Mouse (Mus musculus): ENCODE measurements around the gene Mtcl1. TPM values are rescaled to one million over a fixed set of nuclear protein-coding genes. Genes with fewer than 3 reads are reported as not detected.

Gene Mtcl1
- polyA plus RNA-seq, 1 experiment from 2014 or later = 11.7 TPM

- 63% methylated on average over 9 of the region's 9 CpGs for WGBS
- H3K27ac ChIP-seq (ENCODE audit: low read depth) = no peak overlapping the region
- DNase-seq (ENCODE audit: low spot score) = no peak
Observed at GRCm38 (mm10) chr17:66357171-66358025, 92.2 kb downstream of the Mtcl1 start.

DNA sequence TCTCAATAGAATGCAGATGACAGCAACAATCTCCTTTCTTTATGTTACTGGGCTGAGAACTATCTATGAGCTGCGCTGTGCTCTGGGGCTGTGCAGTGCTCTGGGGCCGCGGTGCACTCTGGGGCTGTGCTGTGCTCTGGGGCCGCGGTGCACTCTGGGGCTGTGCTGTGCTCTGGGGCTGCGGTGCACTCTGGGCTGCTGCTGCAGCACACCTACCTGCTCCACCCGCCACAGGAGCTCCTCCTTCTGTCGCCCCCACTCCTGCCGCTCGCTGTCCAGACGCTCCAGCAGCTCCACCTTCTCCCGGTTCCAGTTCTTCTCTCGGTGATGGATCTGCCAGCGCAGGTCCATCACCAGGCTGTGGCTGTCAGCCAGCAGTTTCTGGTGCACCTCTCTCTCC, 95.6 kb downstream of the Mtcl1 start:
- Histone ChIP-seq H3K9ac (ENCODE audit: low read length) (no peak overlapping the region), H3K4me2 (ENCODE audit: low read length) (no peak overlapping the region), H3K27ac (ENCODE audit: low read depth) (peak overlapping the region; percentile 3; the same call in 1 of the 2 replicates), H3K36me3 (ENCODE audit: control insufficient read depth, insufficient read depth, low read length) (no peaks in the 10 kb centered on the region), H3K9me3 (ENCODE audit: control insufficient read depth, low read length) (no peaks in the 10 kb centered on the region), H3K4me3 (ENCODE audit: low read depth, low read length) (no peak overlapping the region), H3K4me1 (replicated peaks; ENCODE audit: control insufficient read depth, insufficient read depth, low read length) (peaks cover 9% of the 10 kb centered on the region), H3K27me3 (replicated peaks; ENCODE audit: control insufficient read depth, insufficient read depth, low read length) (no peaks in the 10 kb centered on the region)
- peak; percentile 75 for ATAC-seq (replicated peaks; ENCODE audit: low FRiP score, low TSS enrichment, low read depth)
- 54% methylated on average over 14 of the region's 14 CpGs for WGBS
- no peak for DNase-seq (ENCODE audit: low spot score)

More at GRCm38 (mm10) chr17:66357171-66358025, 92.2 kb downstream of the Mtcl1 start:
- no peak overlapping the region for H3K4me2 ChIP-seq (ENCODE audit: low read length)
- H3K27me3 ChIP-seq (replicated peaks; ENCODE audit: control insufficient read depth, insufficient read depth, low read length) = no peaks in the 10 kb centered on the region
- H3K36me3 ChIP-seq (ENCODE audit: control insufficient read depth, insufficient read depth, low read length) = peaks cover 3% of the 10 kb centered on the region; the same call in 1 of the 2 replicates
- H3K4me1 ChIP-seq (replicated peaks; ENCODE audit: control insufficient read depth, insufficient read depth, low read length) = peaks cover 3% of the 10 kb centered on the region
- no peaks in the 10 kb centered on the region for H3K9me3 ChIP-seq (ENCODE audit: control insufficient read depth, low read length)
- H3K4me3 ChIP-seq (ENCODE audit: low read depth, low read length) = no peak overlapping the region
- no peak for ATAC-seq (replicated peaks; ENCODE audit: low FRiP score, low TSS enrichment, low read depth)
- H3K9ac ChIP-seq (ENCODE audit: low read length) = no peak overlapping the region

- 33% methylated on average over 20 of the region's 20 CpGs for WGBS
- H3K4me2 ChIP-seq (ENCODE audit: low read length) = peak overlapping the region; percentile 18; the same call in 1 of the 2 replicates
Observed at GRCm38 (mm10) chr17:66352847-66353643, 96.5 kb downstream of the Mtcl1 start.

DNA sequence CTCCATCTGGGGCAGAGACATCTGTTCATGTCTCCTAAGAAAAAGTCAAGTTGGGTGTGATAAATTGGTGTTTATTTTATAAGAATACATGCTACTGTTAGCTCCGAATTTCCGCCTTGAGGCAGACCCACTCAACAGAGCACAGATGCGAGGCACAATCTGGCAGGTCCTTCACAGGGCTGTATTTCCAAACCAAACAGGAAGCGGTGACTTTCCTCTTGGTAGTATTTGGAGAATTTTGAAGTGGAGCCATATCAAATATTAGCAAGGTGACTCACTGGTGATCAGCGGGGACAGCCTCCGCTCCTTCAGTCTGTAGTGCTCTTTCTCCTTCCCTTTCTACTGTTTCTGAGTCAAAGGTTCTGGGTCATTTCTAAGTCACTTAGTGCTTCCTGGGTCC, 97.3 kb downstream of the Mtcl1 start:
- H3K36me3 ChIP-seq (ENCODE audit: control insufficient read depth, insufficient read depth, low read length) = peaks cover 7% of the 10 kb centered on the region; the same call in 1 of the 2 replicates
- H3K9me3 ChIP-seq (ENCODE audit: control insufficient read depth, low read length) = no peaks in the 10 kb centered on the region
- DNase-seq (ENCODE audit: low spot score) (no peak), ATAC-seq (replicated peaks; ENCODE audit: low FRiP score, low TSS enrichment, low read depth) (no peak)
- no peak overlapping the region for H3K4me3 ChIP-seq (ENCODE audit: low read depth, low read length)
- H3K4me1 ChIP-seq (replicated peaks; ENCODE audit: control insufficient read depth, insufficient read depth, low read length) = peaks cover 9% of the 10 kb centered on the region
- WGBS = 49% methylated on average over 6 of the region's 6 CpGs
- H3K27me3 ChIP-seq (replicated peaks; ENCODE audit: control insufficient read depth, insufficient read depth, low read length) = no peaks in the 10 kb centered on the region
- H3K4me2 ChIP-seq (ENCODE audit: low read length) = 0 out of 2 replicates have a peak overlapping the region, but pooled peaks have one; percentile 18
- no peak overlapping the region for H3K9ac ChIP-seq (ENCODE audit: low read length)
- peak overlapping the region; percentile 43; the same call in 1 of the 2 replicates for H3K27ac ChIP-seq (ENCODE audit: low read depth)

More at GRCm38 (mm10) chr17:66352847-66353643, 96.5 kb downstream of the Mtcl1 start:
- no peaks in the 10 kb centered on the region for H3K27me3 ChIP-seq (replicated peaks; ENCODE audit: control insufficient read depth, insufficient read depth, low read length)
- no peak overlapping the region for H3K4me3 ChIP-seq (ENCODE audit: low read depth, low read length)
- peak overlapping the region; percentile 43; the same call in 1 of the 2 replicates for H3K27ac ChIP-seq (ENCODE audit: low read depth)
- H3K9ac ChIP-seq (ENCODE audit: low read length) = no peak overlapping the region
- ATAC-seq (replicated peaks; ENCODE audit: low FRiP score, low TSS enrichment, low read depth) = peak; percentile 38
- H3K36me3 ChIP-seq (ENCODE audit: control insufficient read depth, insufficient read depth, low read length) = 0 out of 2 replicates have a peak, but pooled peaks cover 1% of the 10 kb centered on the region
- DNase-seq (ENCODE audit: low spot score) = no peak
- H3K4me1 ChIP-seq (replicated peaks; ENCODE audit: control insufficient read depth, insufficient read depth, low read length) = peaks cover 9% of the 10 kb centered on the region
- no peaks in the 10 kb centered on the region for H3K9me3 ChIP-seq (ENCODE audit: control insufficient read depth, low read length)

- H3K36me3 ChIP-seq (ENCODE audit: control insufficient read depth, insufficient read depth, low read length) = peaks cover 19% of the 10 kb centered on the region
- peaks cover 9% of the 10 kb centered on the region for H3K4me1 ChIP-seq (replicated peaks; ENCODE audit: control insufficient read depth, insufficient read depth, low read length)
- DNase-seq (ENCODE audit: low spot score) (no peak), ATAC-seq (replicated peaks; ENCODE audit: low FRiP score, low TSS enrichment, low read depth) (no peak)
- WGBS = 91% methylated on average over 11 of the region's 11 CpGs
- no peak overlapping the region for H3K9ac ChIP-seq (ENCODE audit: low read length)
- H3K27me3 ChIP-seq (replicated peaks; ENCODE audit: control insufficient read depth, insufficient read depth, low read length) = no peaks in the 10 kb centered on the region
- H3K9me3 ChIP-seq (ENCODE audit: control insufficient read depth, low read length) = no peaks in the 10 kb centered on the region
- no peak overlapping the region for H3K27ac ChIP-seq (ENCODE audit: low read depth)
- H3K4me2 ChIP-seq (ENCODE audit: low read length) = no peak overlapping the region
- H3K4me3 ChIP-seq (ENCODE audit: low read depth, low read length) = no peak overlapping the region
Observed at GRCm38 (mm10) chr17:66350689-66351088, 98.9 kb downstream of the Mtcl1 start.

DNA sequence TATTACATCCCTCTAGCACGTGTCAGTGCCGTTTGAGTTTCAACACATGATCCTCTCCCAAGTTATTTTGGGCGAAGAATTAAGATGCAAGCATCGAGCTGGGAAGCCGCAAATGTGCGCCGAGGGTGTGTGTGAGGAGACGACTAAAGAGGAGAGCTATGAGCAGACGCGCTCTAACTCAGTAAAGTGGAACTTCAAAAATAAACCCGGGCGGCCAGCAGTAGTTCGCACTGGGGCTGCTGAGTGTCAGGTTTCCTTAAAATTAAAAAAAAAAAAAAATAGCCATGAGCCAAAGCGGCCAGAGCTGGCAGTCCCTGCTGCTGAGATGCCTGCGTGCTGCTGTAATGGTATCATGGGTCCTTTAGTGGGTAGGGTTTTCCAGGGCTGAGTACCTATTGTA, 99.4 kb downstream of the Mtcl1 start:
- no peak overlapping the region for H3K4me3 ChIP-seq (ENCODE audit: low read depth, low read length)
- no peaks in the 10 kb centered on the region for H3K9me3 ChIP-seq (ENCODE audit: control insufficient read depth, low read length)
- DNase-seq (ENCODE audit: low spot score) (no peak), ATAC-seq (replicated peaks; ENCODE audit: low FRiP score, low TSS enrichment, low read depth) (no peak)
- no peak overlapping the region for H3K27ac ChIP-seq (ENCODE audit: low read depth)
- no peaks in the 10 kb centered on the region for H3K27me3 ChIP-seq (replicated peaks; ENCODE audit: control insufficient read depth, insufficient read depth, low read length)
- no peak overlapping the region for H3K4me2 ChIP-seq (ENCODE audit: low read length)
- H3K9ac ChIP-seq (ENCODE audit: low read length) = no peak overlapping the region
- peaks cover 19% of the 10 kb centered on the region for H3K36me3 ChIP-seq (ENCODE audit: control insufficient read depth, insufficient read depth, low read length)
- H3K4me1 ChIP-seq (replicated peaks; ENCODE audit: control insufficient read depth, insufficient read depth, low read length) = peaks cover 9% of the 10 kb centered on the region
- 58% methylated on average over 15 of the region's 15 CpGs for WGBS

GRCm38 (mm10) chr17:66346378-66346777, 103.2 kb downstream of the Mtcl1 start:
- peaks cover 32% of the 10 kb centered on the region for H3K36me3 ChIP-seq (ENCODE audit: control insufficient read depth, insufficient read depth, low read length)
- no peaks in the 10 kb centered on the region for H3K27me3 ChIP-seq (replicated peaks; ENCODE audit: control insufficient read depth, insufficient read depth, low read length)
- no peak overlapping the region for H3K4me2 ChIP-seq (ENCODE audit: low read length)
- DNase-seq (ENCODE audit: low spot score) (no peak), ATAC-seq (replicated peaks; ENCODE audit: low FRiP score, low TSS enrichment, low read depth) (no peak)
- H3K27ac ChIP-seq (ENCODE audit: low read depth) = no peak overlapping the region
- 71% methylated on average over 11 of the region's 11 CpGs for WGBS
- H3K4me1 ChIP-seq (replicated peaks; ENCODE audit: control insufficient read depth, insufficient read depth, low read length) = no peaks in the 10 kb centered on the region; the same call in 1 of the 2 replicates
- H3K9ac ChIP-seq (ENCODE audit: low read length) = no peak overlapping the region
- no peak overlapping the region for H3K4me3 ChIP-seq (ENCODE audit: low read depth, low read length)
- no peaks in the 10 kb centered on the region for H3K9me3 ChIP-seq (ENCODE audit: control insufficient read depth, low read length)

DNA sequence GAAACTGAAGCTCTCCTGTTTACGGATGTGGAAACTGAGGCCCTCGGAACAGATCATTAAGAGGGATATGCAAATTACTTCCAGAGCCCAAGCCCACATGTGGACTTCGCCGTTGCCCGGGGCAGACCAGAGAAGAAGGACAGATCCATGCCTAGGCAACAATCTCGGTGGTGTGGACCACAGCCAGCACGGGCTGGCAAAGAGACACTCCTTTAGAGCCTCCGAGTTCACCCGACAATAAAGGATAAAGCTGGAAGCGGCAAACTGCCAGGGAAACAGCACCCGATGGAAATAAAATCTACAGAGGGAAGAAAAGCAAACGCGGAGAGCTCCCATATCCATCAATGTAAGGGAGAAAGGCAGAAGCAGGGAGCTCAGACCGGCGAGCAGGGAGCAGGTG, 103.9 kb downstream of the Mtcl1 start:
- no peak for ATAC-seq (replicated peaks; ENCODE audit: low FRiP score, low TSS enrichment, low read depth)
- no peaks in the 10 kb centered on the region for H3K9me3 ChIP-seq (ENCODE audit: control insufficient read depth, low read length)
- WGBS = 86% methylated on average over 15 of the region's 15 CpGs

More for the DNA sequence above, 103.9 kb downstream of the Mtcl1 start:
- peaks cover 32% of the 10 kb centered on the region for H3K36me3 ChIP-seq (ENCODE audit: control insufficient read depth, insufficient read depth, low read length)
- H3K27ac ChIP-seq (ENCODE audit: low read depth) = no peak overlapping the region
- H3K4me1 ChIP-seq (replicated peaks; ENCODE audit: control insufficient read depth, insufficient read depth, low read length) = no peaks in the 10 kb centered on the region; the same call in 1 of the 2 replicates
- no peak overlapping the region for H3K9ac ChIP-seq (ENCODE audit: low read length)
- no peak for DNase-seq (ENCODE audit: low spot score)
- no peak overlapping the region for H3K4me3 ChIP-seq (ENCODE audit: low read depth, low read length)
- H3K27me3 ChIP-seq (replicated peaks; ENCODE audit: control insufficient read depth, insufficient read depth, low read length) = no peaks in the 10 kb centered on the region
- no peak overlapping the region for H3K4me2 ChIP-seq (ENCODE audit: low read length)

All from intestine, embryonic 14.5 days (tissue).